In the genomic region with DNA sequence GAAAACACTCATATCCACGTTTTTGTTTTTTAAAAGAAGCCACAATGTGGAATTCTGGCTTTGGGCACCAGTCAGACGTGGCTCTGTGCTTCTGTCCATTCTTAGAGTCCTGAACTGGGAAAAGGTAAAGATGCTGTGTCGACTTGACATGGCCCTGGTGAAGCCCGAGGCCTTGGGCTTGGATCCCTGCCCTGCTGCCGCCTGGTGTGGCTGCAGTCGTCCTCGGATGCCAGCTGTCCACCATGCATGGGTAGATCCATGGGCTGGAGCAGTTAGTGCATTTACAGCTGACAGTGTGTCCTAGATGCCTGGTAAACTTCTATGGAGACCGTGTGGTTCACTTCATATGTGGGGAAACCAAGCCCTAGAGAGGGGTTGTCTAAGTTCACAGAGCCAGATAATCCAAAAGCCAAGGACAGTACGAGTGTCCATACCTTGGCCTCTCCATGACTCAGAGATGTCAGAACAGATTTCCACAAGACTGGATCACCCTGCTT, we compare ENCODE assay signal across 16 mouse cellular contexts. TPM values are rescaled to one million over a fixed set of nuclear protein-coding genes. Genes with fewer than 3 reads are reported as not detected.
DNase-seq lines count a peak whose midpoint lies in the region; ATAC-seq and TF ChIP-seq lines count a peak whose summit lies in the region.
"Had no signal": no experiment of that assay in that cellular context is flagged by ENCODE, and none has a peak within 500 bp of the region (broad histone marks: within the 10 kb centered on the region; RNA-seq: fewer than 3 reads in every experiment).

No protein-coding gene starts in this region.

- H3K4me3 ChIP-seq in cerebellum, adult 2 months (replicated peaks; ENCODE audit: insufficient read depth, low read depth, low read length) = no peak overlapping the region
- H3K4me3 ChIP-seq in layer of hippocampus, adult 2 months = no peak overlapping the region
- no peak overlapping the region for H3K4me3 ChIP-seq in hindbrain, embryonic 14.5 days (replicated peaks; ENCODE audit: low read length)
- no peak overlapping the region for H3K4me3 ChIP-seq in neural tube, embryonic 12.5 days
- H3K4me3 ChIP-seq: embryonic facial prominence, embryonic 15.5 days; gastrocnemius, adult 2 months; liver, embryonic 15.5 days had no signal

- no peaks in the 10 kb centered on the region for H3K9me3 ChIP-seq in hindbrain, embryonic 14.5 days (ENCODE audit: control insufficient read depth, low read length)
- no peaks in the 10 kb centered on the region for H3K9me3 ChIP-seq in neural tube, embryonic 12.5 days
- H3K9me3 ChIP-seq: embryonic facial prominence, embryonic 15.5 days; liver, embryonic 15.5 days had no signal

- no peak for ATAC-seq in hindbrain, embryonic 14.5 days (ENCODE audit: low FRiP score)
- no peak for ATAC-seq in neural tube, embryonic 12.5 days (ENCODE audit: low FRiP score, low read depth)
- ATAC-seq in activated CD4-positive, CD25-positive, alpha-beta regulatory T cell, adult 4 months = no peak
- ATAC-seq: lung, postnatal 0 days had no signal

- peak overlapping the region; percentile 47; the same call in 1 of the 2 replicates for H3K27ac ChIP-seq in cerebellum, adult 2 months (ENCODE audit: insufficient read depth, low read length)
- peak overlapping the region; percentile 55; the same call in 1 of the 2 replicates for H3K27ac ChIP-seq in layer of hippocampus, adult 2 months
- H3K27ac ChIP-seq in hindbrain, embryonic 14.5 days = peak overlapping the region; percentile 65
- no peak overlapping the region for H3K27ac ChIP-seq in neural tube, embryonic 12.5 days
- H3K27ac ChIP-seq: embryonic facial prominence, embryonic 15.5 days; gastrocnemius, adult 2 months; liver, embryonic 15.5 days had no signal

- H3K9ac ChIP-seq in hindbrain, embryonic 14.5 days = no peak overlapping the region
- no peak overlapping the region for H3K9ac ChIP-seq in neural tube, embryonic 12.5 days
- H3K9ac ChIP-seq: embryonic facial prominence, embryonic 15.5 days; liver, embryonic 15.5 days had no signal

- 28% methylated on average over 9 of the region's 9 CpGs for WGBS in cerebellum, adult 2 months
- 76% methylated on average over 9 of the region's 9 CpGs for WGBS in hindbrain, embryonic 14.5 days
- WGBS in neural tube, embryonic 12.5 days = 85% methylated on average over 9 of the region's 9 CpGs

- no peak for DNase-seq in cerebellum, adult 2 months
- DNase-seq in cerebellum, adult 9-10 months = no peak
- DNase-seq in layer of hippocampus, adult 2 months (ENCODE audit: low spot score in 2 of 2) = no peak
- no peak for DNase-seq in layer of hippocampus, postnatal 10 days (ENCODE audit: low spot score in 2 of 2)
- DNase-seq in hindbrain, embryonic 14.5 days (ENCODE audit: low spot score) = no peak
- DNase-seq: B cell, adult 2 months; cerebellum, adult 11 months; gastrocnemius, adult 2 months; kidney, adult 2 months; kidney, postnatal 14 days had no signal

- H3K4me2 ChIP-seq in hindbrain, embryonic 14.5 days (replicated peaks) = peak overlapping the region; percentile 27
- H3K4me2 ChIP-seq in neural tube, embryonic 12.5 days (replicated peaks) = peak overlapping the region; percentile 41
- H3K4me2 ChIP-seq: embryonic facial prominence, embryonic 15.5 days; liver, embryonic 15.5 days had no signal

- peaks cover 51% of the 10 kb centered on the region for H3K4me1 ChIP-seq in cerebellum, adult 2 months (ENCODE audit: control insufficient read depth, insufficient read depth, low read length)
- peaks cover 67% of the 10 kb centered on the region for H3K4me1 ChIP-seq in hindbrain, embryonic 14.5 days (replicated peaks; ENCODE audit: control insufficient read depth, insufficient read depth, low read length)
- H3K4me1 ChIP-seq in neural tube, embryonic 12.5 days = peaks cover 75% of the 10 kb centered on the region
- H3K4me1 ChIP-seq: liver, embryonic 15.5 days had no signal

- no peaks in the 10 kb centered on the region for H3K27me3 ChIP-seq in cerebellum, adult 2 months (ENCODE audit: control insufficient read depth, insufficient read depth, low read length)
- H3K27me3 ChIP-seq in hindbrain, embryonic 14.5 days (ENCODE audit: control insufficient read depth, insufficient read depth, low read length) = no peaks in the 10 kb centered on the region
- peaks cover 25% of the 10 kb centered on the region for H3K27me3 ChIP-seq in neural tube, embryonic 12.5 days (replicated peaks)
- H3K27me3 ChIP-seq: embryonic facial prominence, embryonic 15.5 days had no signal

- TF ChIP-seq CTCF in cerebellum, adult 2 months (IDR thresholded peaks at IDR 0.05; ENCODE audit: borderline replicate concordance, insufficient read depth, low read depth, low read length) = no peak
- no peak for TF ChIP-seq CTCF in layer of hippocampus, adult 2 months (conservative IDR thresholded peaks at IDR 0.05)

- TF ChIP-seq POLR2A in cerebellum, adult 2 months (IDR thresholded peaks at IDR 0.05; ENCODE audit: borderline replicate concordance, insufficient read depth, low read length) = no peak

- no peaks in the 10 kb centered on the region for H3K36me3 ChIP-seq in hindbrain, embryonic 14.5 days (replicated peaks; ENCODE audit: control insufficient read depth, insufficient read depth)
- H3K36me3 ChIP-seq in neural tube, embryonic 12.5 days = peaks cover 7% of the 10 kb centered on the region; the same call in 1 of the 2 replicates
- H3K36me3 ChIP-seq: embryonic facial prominence, embryonic 15.5 days; liver, embryonic 15.5 days had no signal

RNA-seq across cellular contexts. Expression of a gene that starts 10.7 kb away (rescaled TPM):
- polyA plus RNA-seq in cerebellum, adult 2 months (2012; rRNA removed) = 109 and 114 TPM in 2 replicates
- 10 to 100 TPM; 34.5 to 35.5 TPM for total RNA-seq in layer of hippocampus, adult 2 months (2021)
- 10 to 100 TPM; 64.8 to 68.8 TPM for total RNA-seq in layer of hippocampus, postnatal 10 days (2021)
- 20.9 and 22.9 TPM in 2 replicates for polyA plus RNA-seq in hindbrain, embryonic 14.5 days (2014; fragmentation: Nextera tagmentation; extraction: Ambion mirVana)
- polyA plus RNA-seq in neural tube, embryonic 12.5 days (2016; fragmentation: Nextera tagmentation; extraction: Ambion mirVana) = 12.8 and 20.1 TPM in 2 replicates
- not detected for polyA plus RNA-seq in activated CD4-positive, CD25-positive, alpha-beta regulatory T cell, adult 4 months (2017; shearing (Covaris generic))
- polyA plus RNA-seq: liver, embryonic 15.5 days; stomach, embryonic 16.5 days had no signal

Comparison
In these comparisons a context has a peak if more than half of its experiments do, and no peak if none do; other contexts are left out.
1. RNA of a gene that starts 10.7 kb away (polyA plus RNA-seq): 109 to 114 TPM in cerebellum, adult 2 months, 20.9 to 22.9 TPM in hindbrain, embryonic 14.5 days and 12.8 to 20.1 TPM in neural tube, embryonic 12.5 days; not detected in activated CD4-positive, CD25-positive, alpha-beta regulatory T cell, adult 4 months; every median in the first group is over 10 times any median in the second.